Mouse (Mus musculus): ENCODE results near the gene Hist1h4d.

DNA sequence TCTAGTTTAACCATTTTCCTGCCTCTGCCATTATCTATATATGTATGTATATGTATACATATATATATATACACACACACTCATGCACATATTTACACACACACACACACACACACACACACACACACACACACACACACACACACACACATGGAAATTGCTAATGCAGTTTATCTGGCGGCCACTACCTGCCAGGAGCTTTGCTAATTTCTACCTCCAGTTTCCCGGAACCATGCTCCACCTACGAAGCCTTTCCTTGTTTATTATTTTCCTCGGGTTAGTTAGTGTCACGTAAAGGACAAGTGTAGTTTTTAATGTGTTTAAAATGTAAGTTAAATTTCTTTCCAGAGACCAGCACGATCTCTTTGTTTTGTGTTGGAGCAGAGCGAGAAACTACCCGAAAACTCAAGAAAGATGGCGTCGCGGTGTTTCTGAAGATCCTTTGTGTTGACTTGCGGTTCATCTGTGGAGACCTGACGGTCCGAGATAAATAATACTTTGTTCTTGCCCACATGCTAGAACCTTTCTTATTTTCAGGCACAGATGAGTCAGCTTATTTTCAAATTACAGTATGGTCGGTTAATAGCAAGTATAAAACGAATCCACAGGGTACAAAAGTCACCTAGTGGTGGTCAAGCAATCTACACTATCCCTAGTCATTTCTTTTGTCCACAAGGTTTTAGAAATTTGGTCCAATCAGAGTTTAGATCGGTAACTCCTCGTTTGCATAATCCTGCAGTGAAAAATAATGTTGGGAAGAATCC, 18.5 kb upstream of the Hist1h4d start:
- TF ChIP-seq CTCF (IDR thresholded peaks at IDR 0.05; ENCODE audit: borderline replicate concordance, extremely low read depth, insufficient read depth, insufficient read length) (no peak), POLR2A (IDR thresholded peaks at IDR 0.05; ENCODE audit: borderline replicate concordance, extremely low read depth, insufficient read depth, insufficient read length, poor library complexity, severe bottlenecking) (no peak)

All from brain, embryonic 14.5 days (tissue).